In genomic region chr7:143538671-143539070, GRCm38 (mm10) we compare ENCODE assay signal across 35 mouse cellular contexts. TPM values are rescaled to one million over a fixed set of nuclear protein-coding genes. Genes with fewer than 3 reads are reported as not detected.
"Had no signal": no experiment of that assay in that cellular context is flagged by ENCODE, and none has a peak within 500 bp of the region (broad histone marks: within the 10 kb centered on the region; RNA-seq: fewer than 3 reads in every experiment).

No protein-coding gene starts in this region.

- H3K4me3 ChIP-seq: heart, embryonic 10.5 days; heart, embryonic 12.5 days; hindbrain, embryonic 10.5 days; hindbrain, embryonic 12.5 days; intestine, embryonic 15.5 days; layer of hippocampus, adult 2 months; limb, embryonic 10.5 days; limb, embryonic 12.5 days; liver, embryonic 12.5 days; liver, embryonic 15.5 days had no signal

- H3K9me3 ChIP-seq: heart, embryonic 10.5 days; heart, embryonic 12.5 days; hindbrain, embryonic 10.5 days; hindbrain, embryonic 12.5 days; intestine, embryonic 15.5 days; limb, embryonic 10.5 days; limb, embryonic 12.5 days; liver, embryonic 12.5 days; liver, embryonic 15.5 days had no signal

- DNase-seq: gastrocnemius, postnatal 14 days; gastrocnemius, postnatal 36 days; heart, adult 18-20 months; heart, postnatal 10 days; heart, postnatal 4 days; kidney, adult 18-20 months; kidney, adult 8-10 months; kidney, postnatal 10 days; kidney, postnatal 25 days; kidney, postnatal 4 days had no signal

- H3K9ac ChIP-seq: heart, embryonic 12.5 days; hindbrain, embryonic 12.5 days; hindbrain, embryonic 14.5 days; intestine, embryonic 15.5 days; limb, embryonic 12.5 days; liver, embryonic 12.5 days; liver, embryonic 15.5 days had no signal

- H3K27me3 ChIP-seq: heart, embryonic 12.5 days; hindbrain, embryonic 12.5 days; intestine, embryonic 15.5 days; limb, embryonic 12.5 days; liver, embryonic 12.5 days; liver, embryonic 15.5 days had no signal

- H3K27ac ChIP-seq: heart, embryonic 10.5 days; hindbrain, embryonic 10.5 days; hindbrain, embryonic 12.5 days; hindbrain, embryonic 14.5 days; intestine, embryonic 15.5 days; layer of hippocampus, adult 2 months; limb, embryonic 10.5 days; limb, embryonic 12.5 days; liver, embryonic 15.5 days had no signal

- H3K4me1 ChIP-seq: hindbrain, embryonic 12.5 days had no signal

- ATAC-seq: hindbrain, embryonic 16.5 days; inflammation-experienced regulatory T-cells, adult 6 months; intestine, embryonic 15.5 days; intestine, postnatal 0 days had no signal

- H3K4me2 ChIP-seq: heart, embryonic 12.5 days; hindbrain, embryonic 12.5 days; hindbrain, embryonic 14.5 days; intestine, embryonic 15.5 days; limb, embryonic 12.5 days; liver, embryonic 12.5 days; liver, embryonic 15.5 days had no signal

RNA-seq across cellular contexts. Expression of gene Phlda2, which starts 35.7 kb away (rescaled TPM):
- total RNA-seq: gastrocnemius, adult 18-20 months; gastrocnemius, adult 8-10 months; gastrocnemius, postnatal 14 days; gastrocnemius, postnatal 36 days; granulocyte monocyte progenitor cell, adult 5-6 weeks; heart, adult 18-20 months; heart, adult 8-10 months; heart, postnatal 10 days; heart, postnatal 25 days; heart, postnatal 4 days; layer of hippocampus, adult 2 months; layer of hippocampus, postnatal 10 days; layer of hippocampus, postnatal 25 days; left cerebral cortex, adult 18-20 months; left cerebral cortex, adult 8-10 months; left cerebral cortex, postnatal 14 days; left cerebral cortex, postnatal 36 days had no signal
- polyA plus RNA-seq: inflammation-experienced regulatory T-cells, adult 6 months had no signal
